Mouse (Mus musculus) liver, embryonic 11.5 days (tissue): ENCODE measurements around the gene Meaf6. TPM values are rescaled to one million over a fixed set of nuclear protein-coding genes. Genes with fewer than 3 reads are reported as not detected.

Experiments used
- ATAC-seq: fragments of 200-750 bp; cut with Nextera tagmentation; replicated peaks from 2 replicates; pipeline ENCODE4 v1.8.0; 2017; ENCODE audit warnings: moderate number of reproducible peaks, mild to moderate bottlenecking, moderate TSS enrichment, moderate library complexity; ENCODE audit not compliant: low FRiP score
- DNase-seq: peaks from one replicate; pipeline ENCODE4 v3.0.0-alpha.2; 2017; ENCODE audit warnings: low spot score
- H3K27ac ChIP-seq: fragments of 300-500 bp; sonication (generic); 2 replicates; pipeline ENCODE4 v1.5.1; 2014; ENCODE audit warnings: mild to moderate bottlenecking, low read depth, low read length, control low read depth
- H3K27me3 ChIP-seq: fragments of 300-500 bp; sonication (generic); replicated peaks from 2 replicates; pipeline ENCODE4 v1.6.1; 2014; ENCODE audit warnings: low read length, mixed read lengths; ENCODE audit not compliant: control insufficient read depth, insufficient read depth
- H3K36me3 ChIP-seq: fragments of 300-500 bp; sonication (generic); 2 replicates; pipeline ENCODE4 v1.6.1; 2014; ENCODE audit warnings: mild to moderate bottlenecking, low read length, moderate library complexity, mixed read lengths; ENCODE audit not compliant: control insufficient read depth, insufficient read depth
- H3K4me1 ChIP-seq: fragments of 300-500 bp; sonication (generic); replicated peaks from 2 replicates; pipeline ENCODE4 v1.6.1; 2014; ENCODE audit warnings: low read length, mixed read lengths; ENCODE audit not compliant: control insufficient read depth, insufficient read depth
- H3K4me2 ChIP-seq: fragments of 300-500 bp; sonication (generic); 2 replicates; pipeline ENCODE4 v1.6.1; 2014; ENCODE audit warnings: mild to moderate bottlenecking, control low read depth, moderate library complexity
- H3K4me3 ChIP-seq: fragments of 300-500 bp; sonication (generic); 2 replicates; pipeline ENCODE4 v1.5.1; 2014; ENCODE audit warnings: low read depth, low read length, control low read depth
- H3K9ac ChIP-seq: fragments of 300-500 bp; sonication (generic); 2 replicates; pipeline ENCODE4 v1.6.1; 2014; ENCODE audit warnings: low read depth, low read length, control low read depth
- H3K9me3 ChIP-seq: fragments of 300-500 bp; sonication (generic); 2 replicates; pipeline ENCODE4 v1.6.1; 2016; ENCODE audit warnings: low read length, inconsistent platforms, mixed read lengths; ENCODE audit not compliant: control insufficient read depth
- WGBS: fragments of 180-500 bp; shearing (Covaris S2); extraction: QIAGEN DNeasy Blood & Tissue Kit; methylation state at CpG from one replicate; pipeline ENCODE4 v1.1.7; 2014; 5-methylcytosine and 5-hydroxymethylcytosine counted together
- polyA plus RNA-seq: library from polyadenylated mRNA; unstranded; fragments of >200 nt; fragmentation: Nextera tagmentation; extraction: Ambion mirVana; gene quantifications from 2 replicates; pipeline ENCODE4 v1.2.1, GENCODE M21; 2014

The Meaf6 gene
- polyA plus RNA-seq, 1 experiment from 2014 or later = 53.6 TPM

DNA sequence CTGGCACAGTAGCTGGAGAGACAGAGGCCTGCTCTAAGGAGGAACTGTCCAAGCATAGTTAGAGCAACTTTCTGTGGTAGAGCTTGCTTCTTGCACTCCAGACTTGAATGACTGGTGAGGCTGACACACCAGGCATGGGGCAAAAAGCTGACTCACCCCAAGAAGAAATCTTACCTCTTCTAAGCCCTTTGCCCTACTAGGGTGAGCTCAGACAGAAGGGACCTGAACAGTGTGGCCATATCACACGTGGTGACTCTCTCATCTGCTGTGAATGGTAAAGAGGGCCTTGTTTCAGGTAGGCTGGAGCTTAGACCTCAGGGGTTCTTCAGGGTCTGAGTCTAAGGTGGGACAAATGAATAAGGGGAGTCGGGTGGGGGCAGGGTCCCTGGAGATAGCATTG lies 73.1 kb downstream of the Meaf6 start:
- Histone ChIP-seq H3K4me1 (no peaks in the 10 kb centered on the region), H3K27me3 (peaks cover 3% of the 10 kb centered on the region), H3K27ac (no peak overlapping the region), H3K9ac (no peak overlapping the region), H3K4me2 (no peak overlapping the region), H3K9me3 (no peaks in the 10 kb centered on the region), H3K4me3 (no peak overlapping the region), H3K36me3 (no peaks in the 10 kb centered on the region)
- DNase-seq = no peak
- no peak for ATAC-seq
- WGBS = 72% methylated on average over 2 of the region's 2 CpGs

DNA sequence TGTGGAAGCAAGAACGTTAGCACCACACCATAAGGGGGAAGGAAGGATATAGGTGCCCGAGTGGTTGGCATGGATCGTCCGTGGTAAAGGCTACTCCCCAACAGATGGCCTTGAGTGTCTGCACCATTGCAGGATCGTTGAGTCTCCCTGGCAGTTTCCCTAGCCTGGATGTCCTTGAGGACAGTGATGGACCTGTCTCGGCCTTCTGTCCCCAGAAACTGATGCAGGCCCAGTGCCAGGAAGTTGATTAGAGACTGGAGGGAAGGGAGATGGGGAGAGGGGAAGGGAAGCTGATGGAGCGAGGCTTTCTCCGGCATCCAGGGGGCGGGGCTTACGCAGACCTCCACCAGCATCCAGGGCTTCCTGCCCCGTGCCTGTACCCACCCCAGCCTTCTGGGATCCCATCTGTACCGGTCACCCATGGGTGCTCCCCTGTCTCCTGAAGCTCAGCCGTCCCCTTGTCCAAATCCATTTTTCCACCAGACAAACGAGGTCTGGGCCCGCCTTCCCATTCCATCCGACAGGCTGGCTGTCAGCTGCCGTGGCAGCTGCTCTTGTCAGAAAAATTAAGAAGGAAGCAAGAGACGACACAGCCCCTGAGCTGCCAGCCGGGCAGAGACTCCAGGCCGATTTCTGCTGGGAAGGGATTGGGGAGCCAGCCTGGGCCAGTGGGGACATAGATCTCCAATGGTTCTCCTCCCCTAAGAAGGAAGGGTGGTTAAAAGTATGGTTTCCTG lies 73.8 kb downstream of the Meaf6 start:
- no peaks in the 10 kb centered on the region for H3K4me1 ChIP-seq
- no peak for ATAC-seq
- 56% methylated on average over 20 of the region's 20 CpGs for WGBS

DNA sequence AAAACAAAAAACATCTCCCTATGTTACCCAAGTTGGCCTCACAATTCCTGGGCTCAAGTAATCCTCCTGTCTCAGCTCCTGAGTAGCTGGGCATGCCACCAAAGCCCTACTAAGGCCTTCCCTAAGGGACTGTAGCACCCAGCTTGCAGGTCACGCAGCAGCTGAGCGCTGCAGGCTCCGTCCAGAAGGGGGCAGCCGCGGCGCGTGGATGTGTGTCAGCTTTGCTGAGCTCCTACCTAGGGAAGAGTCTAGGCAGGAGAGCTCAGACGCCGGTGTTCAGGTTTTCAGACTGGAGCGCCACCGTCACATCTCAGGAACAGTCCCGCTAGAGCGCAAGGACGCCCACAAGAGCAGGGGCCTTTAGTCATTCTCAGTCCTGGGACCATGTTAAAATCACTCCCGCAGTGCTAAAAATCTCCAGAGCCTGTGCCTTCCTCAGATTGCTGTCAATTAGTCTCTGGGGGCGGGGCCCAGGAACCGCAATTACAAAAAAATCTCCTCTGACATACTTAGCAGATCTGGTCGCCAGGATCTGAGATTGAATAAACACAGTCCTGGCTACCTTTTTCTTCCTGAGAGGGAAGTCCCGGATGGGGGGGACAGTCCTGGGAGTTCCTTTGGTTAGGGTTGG lies 75.5 kb downstream of the Meaf6 start:
- H3K9ac ChIP-seq = no peak overlapping the region
- WGBS = 6% methylated on average over 19 of the region's 19 CpGs
- no peaks in the 10 kb centered on the region for H3K36me3 ChIP-seq
- no peak overlapping the region for H3K4me2 ChIP-seq
- H3K27me3 ChIP-seq = peaks cover 3% of the 10 kb centered on the region
- no peaks in the 10 kb centered on the region for H3K9me3 ChIP-seq
- no peaks in the 10 kb centered on the region for H3K4me1 ChIP-seq
- DNase-seq (peak; percentile 77), ATAC-seq (peak; percentile 51; the same call in 1 of the 2 replicates)
- no peak overlapping the region for H3K4me3 ChIP-seq
- H3K27ac ChIP-seq = no peak overlapping the region

More for the DNA sequence above, 73.8 kb downstream of the Meaf6 start:
- H3K9me3 ChIP-seq = no peaks in the 10 kb centered on the region
- H3K27me3 ChIP-seq = peaks cover 3% of the 10 kb centered on the region
- no peaks in the 10 kb centered on the region for H3K36me3 ChIP-seq
- H3K27ac ChIP-seq = no peak overlapping the region
- H3K9ac ChIP-seq = no peak overlapping the region
- no peak overlapping the region for H3K4me3 ChIP-seq
- H3K4me2 ChIP-seq = no peak overlapping the region
- DNase-seq = no peak

- ATAC-seq (no peak), DNase-seq (no peak)
- Histone ChIP-seq H3K4me1 (no peaks in the 10 kb centered on the region), H3K4me3 (no peak overlapping the region), H3K9me3 (no peaks in the 10 kb centered on the region), H3K27me3 (peaks cover 3% of the 10 kb centered on the region), H3K9ac (no peak overlapping the region), H3K36me3 (no peaks in the 10 kb centered on the region), H3K4me2 (no peak overlapping the region), H3K27ac (no peak overlapping the region)
- WGBS = 72% methylated on average over 10 of the region's 10 CpGs
These were observed 76.0 kb downstream of the Meaf6 start for GRCm38 (mm10) chr4:125160951-125161331.

DNA sequence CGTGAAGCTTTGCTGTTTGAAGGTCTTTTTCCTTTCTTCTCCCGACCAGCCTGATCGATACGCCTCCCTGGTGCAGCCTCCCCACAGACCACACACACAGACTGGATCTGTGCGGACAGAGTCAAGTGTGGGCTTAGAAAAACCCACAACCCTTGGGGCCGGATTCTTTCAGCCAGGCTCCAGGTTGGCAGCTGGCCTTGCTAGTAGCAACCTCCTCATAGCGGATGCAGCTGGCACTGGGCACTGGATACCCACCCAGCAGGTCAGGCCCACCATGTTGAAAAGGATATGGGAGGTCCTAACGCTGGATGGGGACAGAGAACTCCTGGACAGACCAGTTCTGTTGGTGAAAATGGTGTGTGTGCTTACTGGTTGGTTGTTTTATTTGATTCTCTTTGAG lies 76.5 kb downstream of the Meaf6 start:
- Histone ChIP-seq H3K9me3 (no peaks in the 10 kb centered on the region), H3K9ac (no peak overlapping the region), H3K4me3 (no peak overlapping the region), H3K27me3 (peaks cover 3% of the 10 kb centered on the region), H3K27ac (no peak overlapping the region), H3K36me3 (no peaks in the 10 kb centered on the region), H3K4me2 (no peak overlapping the region), H3K4me1 (no peaks in the 10 kb centered on the region)
- 66% methylated on average over 8 of the region's 8 CpGs for WGBS
- ATAC-seq = no peak
- no peak for DNase-seq

- Histone ChIP-seq H3K4me1 (no peaks in the 10 kb centered on the region), H3K4me3 (no peak overlapping the region), H3K9ac (no peak overlapping the region), H3K36me3 (no peaks in the 10 kb centered on the region), H3K9me3 (no peaks in the 10 kb centered on the region), H3K27me3 (peaks cover 3% of the 10 kb centered on the region), H3K4me2 (no peak overlapping the region), H3K27ac (no peak overlapping the region)
- ATAC-seq (no peak), DNase-seq (no peak)
- 53% methylated on average over 7 of the region's 7 CpGs for WGBS
These were observed 77.8 kb downstream of the Meaf6 start for GRCm38 (mm10) chr4:125162701-125163100.

Other genes starting within 250 kb of the Meaf6 start
- gene Yrdc, start 234.5 kb upstream of the Meaf6 start, polyA plus RNA-seq = 43.5 and 49.2 TPM in 2 replicates
- 25.5 and 26.2 TPM in 2 replicates for gene 1110065P20Rik, start 233.9 kb upstream of the Meaf6 start, polyA plus RNA-seq
- 0.18 and 0.23 TPM in 2 replicates for gene Maneal, start 223.0 kb upstream of the Meaf6 start, polyA plus RNA-seq
- gene Epha10, start 204.2 kb upstream of the Meaf6 start, polyA plus RNA-seq = 0.08 TPM in 1 of 2 replicates, not detected in the other
- gene 9930104L06Rik, start 148.1 kb upstream of the Meaf6 start, polyA plus RNA-seq = 3.5 and 4.1 TPM in 2 replicates
- 190 and 201 TPM in 2 replicates for gene Cdca8, start 145.8 kb upstream of the Meaf6 start, polyA plus RNA-seq
- gene Rspo1, start 98.7 kb upstream of the Meaf6 start, polyA plus RNA-seq = 4.9 and 5.2 TPM in 2 replicates
- gene Gnl2, start 68.5 kb upstream of the Meaf6 start, polyA plus RNA-seq = 106 and 107 TPM in 2 replicates
- 0.07 and 0.19 TPM in 2 replicates for gene Dnali1, start 19.4 kb upstream of the Meaf6 start, polyA plus RNA-seq
- gene Snip1, start 18.5 kb upstream of the Meaf6 start, polyA plus RNA-seq = 26.7 and 31.3 TPM in 2 replicates
- gene Zc3h12a, start 42.7 kb downstream of the Meaf6 start, polyA plus RNA-seq = 1.0 and 1.3 TPM in 2 replicates